Mouse (Mus musculus): ENCODE measurements around the gene Atr. TPM values are rescaled to one million over a fixed set of nuclear protein-coding genes. Genes with fewer than 3 reads are reported as not detected.

Atr gene
- total and polyA plus RNA-seq, 2 experiments from 2014 or later = 5.6 to 15.9 TPM

DNA sequence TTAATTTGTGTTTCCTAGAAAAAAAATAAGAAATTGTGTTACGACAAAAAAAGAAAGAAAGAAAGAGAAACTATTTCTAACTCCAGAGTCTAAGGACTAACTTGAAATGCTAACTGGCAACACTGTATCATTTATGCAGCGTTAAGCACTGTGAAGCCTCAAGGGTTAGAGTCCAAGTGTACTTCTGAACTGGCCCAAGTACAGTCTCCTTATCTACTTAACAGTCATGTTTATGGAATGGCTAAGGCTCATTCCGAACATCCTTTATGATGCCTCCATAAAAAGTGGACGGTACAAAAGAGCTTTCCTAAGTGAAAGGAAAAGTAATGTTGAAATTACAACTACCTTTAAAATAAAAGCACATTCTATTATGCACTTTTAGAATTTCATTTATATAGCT, 41.7 kb upstream of the Atr start:
- H3K27ac ChIP-seq (ENCODE audit: low read depth) = no peak overlapping the region
- H3K4me1 ChIP-seq (ENCODE audit: control insufficient read depth, insufficient read depth) = no peaks in the 10 kb centered on the region
- DNase-seq (ENCODE audit: low spot score) (no peak), ATAC-seq (ENCODE audit: insufficient read depth, low read depth) (no peak)
- WGBS = 50% methylated on average over 4 of the region's 4 CpGs
- H3K4me2 ChIP-seq (ENCODE audit: low read depth, low read length) = no peak overlapping the region
- TF ChIP-seq EP300 (IDR thresholded peaks at IDR 0.05; ENCODE audit: low read depth) (no peak), CTCF (IDR thresholded peaks at IDR 0.05; ENCODE audit: low read depth) (no peak)
- no peaks in the 10 kb centered on the region for H3K27me3 ChIP-seq (ENCODE audit: control insufficient read depth, insufficient read depth, low read length)
- no peak overlapping the region for H3K9ac ChIP-seq (replicated peaks; ENCODE audit: low read depth, low read length)
- H3K9me3 ChIP-seq (replicated peaks; ENCODE audit: control insufficient read depth, low read length) = no peaks in the 10 kb centered on the region
- no peak overlapping the region for H3K4me3 ChIP-seq (ENCODE audit: low read depth, low read length)
- no peaks in the 10 kb centered on the region for H3K36me3 ChIP-seq (replicated peaks; ENCODE audit: control insufficient read depth, insufficient read depth, low read length)

- Histone ChIP-seq H3K9me3 (replicated peaks; ENCODE audit: control insufficient read depth, low read length) (no peaks in the 10 kb centered on the region), H3K27me3 (ENCODE audit: control insufficient read depth, insufficient read depth, low read length) (no peaks in the 10 kb centered on the region), H3K27ac (ENCODE audit: low read depth) (no peak overlapping the region), H3K9ac (replicated peaks; ENCODE audit: low read depth, low read length) (no peak overlapping the region), H3K4me1 (ENCODE audit: control insufficient read depth, insufficient read depth) (no peaks in the 10 kb centered on the region), H3K4me3 (ENCODE audit: low read depth, low read length) (no peak overlapping the region), H3K4me2 (ENCODE audit: low read depth, low read length) (no peak overlapping the region), H3K36me3 (replicated peaks; ENCODE audit: control insufficient read depth, insufficient read depth, low read length) (no peaks in the 10 kb centered on the region)
- no peak for ATAC-seq (ENCODE audit: insufficient read depth, low read depth)
- TF ChIP-seq EP300 (IDR thresholded peaks at IDR 0.05; ENCODE audit: low read depth) = no peak
- TF ChIP-seq CTCF (IDR thresholded peaks at IDR 0.05; ENCODE audit: low read depth) = no peak
- WGBS = 61% methylated on average over 7 of the region's 7 CpGs
- DNase-seq (ENCODE audit: low spot score) = no peak
Observed at GRCm38 (mm10) chr9:95822531-95822930, 34.9 kb upstream of the Atr start.

GRCm38 (mm10) chr9:95827565-95827964, 29.8 kb upstream of the Atr start:
- H3K4me3 ChIP-seq (ENCODE audit: low read depth, low read length) = no peak overlapping the region
- no peaks in the 10 kb centered on the region for H3K9me3 ChIP-seq (replicated peaks; ENCODE audit: control insufficient read depth, low read length)
- DNase-seq (ENCODE audit: low spot score) = no peak
- WGBS = 92% methylated on average over 5 of the region's 5 CpGs
- no peak overlapping the region for H3K9ac ChIP-seq (replicated peaks; ENCODE audit: low read depth, low read length)
- no peaks in the 10 kb centered on the region for H3K4me1 ChIP-seq (ENCODE audit: control insufficient read depth, insufficient read depth)
- H3K4me2 ChIP-seq (ENCODE audit: low read depth, low read length) = no peak overlapping the region
- H3K27ac ChIP-seq (ENCODE audit: low read depth) = no peak overlapping the region
- no peak for TF ChIP-seq CTCF (IDR thresholded peaks at IDR 0.05; ENCODE audit: low read depth)
- H3K27me3 ChIP-seq (ENCODE audit: control insufficient read depth, insufficient read depth, low read length) = no peaks in the 10 kb centered on the region
- ATAC-seq (ENCODE audit: insufficient read depth, low read depth) = no peak
- no peaks in the 10 kb centered on the region for H3K36me3 ChIP-seq (replicated peaks; ENCODE audit: control insufficient read depth, insufficient read depth, low read length)

DNA sequence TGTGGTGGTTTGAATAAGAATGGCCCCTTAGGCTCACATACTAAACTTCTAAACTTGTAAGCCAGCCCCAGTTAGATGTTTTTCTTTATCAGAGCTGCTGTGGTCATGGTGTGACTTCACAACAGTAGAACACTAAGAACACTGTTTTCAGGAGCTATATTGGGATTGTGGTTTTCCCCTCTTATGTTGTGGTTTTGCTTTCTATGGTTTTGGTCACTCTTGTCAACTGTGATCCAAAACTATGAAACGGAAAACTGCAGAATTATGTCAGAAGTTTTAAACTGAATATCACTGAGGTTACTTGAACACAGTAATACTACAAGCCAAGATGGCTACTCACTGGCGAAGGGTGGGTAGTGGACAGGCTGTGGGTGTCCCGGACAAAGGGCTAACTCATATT, 24.6 kb upstream of the Atr start:
- H3K4me3 ChIP-seq (ENCODE audit: low read depth, low read length) = no peak overlapping the region
- 85% methylated on average over 3 of the region's 3 CpGs for WGBS

DNA sequence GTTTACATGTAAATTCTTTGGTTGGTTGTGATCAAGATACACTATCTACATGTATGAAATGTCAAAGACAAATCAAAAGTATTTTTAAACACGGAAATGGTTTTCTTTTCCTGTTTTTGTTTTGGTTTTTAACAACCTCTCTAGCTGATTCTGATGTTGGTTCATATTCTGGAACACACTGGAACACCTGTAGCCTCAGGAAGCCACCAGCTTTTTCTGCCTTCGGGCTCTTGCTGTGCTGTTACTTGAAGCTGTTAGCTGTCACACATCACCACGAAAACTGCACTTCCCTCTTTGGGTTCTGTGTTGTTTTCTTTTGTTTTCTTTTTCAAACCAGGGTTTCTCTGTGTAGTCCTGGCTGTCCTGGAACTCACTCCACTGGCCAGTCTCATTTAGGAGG, 22.6 kb upstream of the Atr start:
- Histone ChIP-seq H3K36me3 (replicated peaks; ENCODE audit: control insufficient read depth, insufficient read depth, low read length) (no peaks in the 10 kb centered on the region), H3K4me3 (ENCODE audit: low read depth, low read length) (no peak overlapping the region), H3K27ac (ENCODE audit: low read depth) (no peak overlapping the region), H3K27me3 (ENCODE audit: control insufficient read depth, insufficient read depth, low read length) (no peaks in the 10 kb centered on the region), H3K9me3 (replicated peaks; ENCODE audit: control insufficient read depth, low read length) (no peaks in the 10 kb centered on the region), H3K4me2 (ENCODE audit: low read depth, low read length) (no peak overlapping the region), H3K9ac (replicated peaks; ENCODE audit: low read depth, low read length) (no peak overlapping the region), H3K4me1 (ENCODE audit: control insufficient read depth, insufficient read depth) (no peaks in the 10 kb centered on the region)
- TF ChIP-seq CTCF (IDR thresholded peaks at IDR 0.05; ENCODE audit: low read depth) (no peak), EP300 (IDR thresholded peaks at IDR 0.05; ENCODE audit: low read depth) (no peak)
- DNase-seq (ENCODE audit: low spot score) = no peak
- WGBS = 37% methylated on average over 3 of the region's 3 CpGs
- ATAC-seq (ENCODE audit: insufficient read depth, low read depth) = no peak

More for the DNA sequence above, 24.6 kb upstream of the Atr start:
- Histone ChIP-seq H3K9me3 (replicated peaks; ENCODE audit: control insufficient read depth, low read length) (no peaks in the 10 kb centered on the region), H3K27ac (ENCODE audit: low read depth) (no peak overlapping the region), H3K4me2 (ENCODE audit: low read depth, low read length) (no peak overlapping the region), H3K27me3 (ENCODE audit: control insufficient read depth, insufficient read depth, low read length) (no peaks in the 10 kb centered on the region), H3K4me1 (ENCODE audit: control insufficient read depth, insufficient read depth) (no peaks in the 10 kb centered on the region), H3K9ac (replicated peaks; ENCODE audit: low read depth, low read length) (no peak overlapping the region), H3K36me3 (replicated peaks; ENCODE audit: control insufficient read depth, insufficient read depth, low read length) (no peaks in the 10 kb centered on the region)
- DNase-seq (ENCODE audit: low spot score) (no peak), ATAC-seq (ENCODE audit: insufficient read depth, low read depth) (no peak)
- TF ChIP-seq EP300 (IDR thresholded peaks at IDR 0.05; ENCODE audit: low read depth) (no peak), CTCF (IDR thresholded peaks at IDR 0.05; ENCODE audit: low read depth) (no peak)

DNA sequence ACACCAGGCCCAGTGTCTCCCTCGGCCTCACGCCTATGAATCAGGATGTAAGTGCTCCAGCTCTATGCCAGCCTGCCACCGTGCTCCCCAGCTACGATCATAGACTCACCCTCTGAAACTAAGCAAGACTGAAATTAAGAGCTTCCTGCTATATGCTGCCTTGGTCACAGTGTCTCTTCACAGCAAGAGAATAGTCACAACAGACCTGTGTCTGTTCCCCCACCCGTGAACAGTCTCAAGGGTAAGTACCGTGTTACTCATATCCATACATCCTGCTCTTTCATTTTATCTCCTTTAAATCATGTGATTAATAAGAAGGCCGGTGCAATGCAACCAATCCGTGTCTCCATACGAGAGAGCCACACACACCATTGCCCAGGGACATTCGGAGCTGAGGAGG, 21.7 kb upstream of the Atr start:
- no peak for DNase-seq (ENCODE audit: low spot score)
- H3K4me1 ChIP-seq (ENCODE audit: control insufficient read depth, insufficient read depth) = no peaks in the 10 kb centered on the region
- no peak overlapping the region for H3K4me2 ChIP-seq (ENCODE audit: low read depth, low read length)
- TF ChIP-seq CTCF (IDR thresholded peaks at IDR 0.05; ENCODE audit: low read depth) = no peak
- TF ChIP-seq EP300 (IDR thresholded peaks at IDR 0.05; ENCODE audit: low read depth) = no peak
- H3K27ac ChIP-seq (ENCODE audit: low read depth) = no peak overlapping the region
- 90% methylated on average over 10 of the region's 10 CpGs for WGBS
- no peak for ATAC-seq (ENCODE audit: insufficient read depth, low read depth)
- no peak overlapping the region for H3K4me3 ChIP-seq (ENCODE audit: low read depth, low read length)
- no peaks in the 10 kb centered on the region for H3K36me3 ChIP-seq (replicated peaks; ENCODE audit: control insufficient read depth, insufficient read depth, low read length)
- no peak overlapping the region for H3K9ac ChIP-seq (replicated peaks; ENCODE audit: low read depth, low read length)
- no peaks in the 10 kb centered on the region for H3K9me3 ChIP-seq (replicated peaks; ENCODE audit: control insufficient read depth, low read length)
- H3K27me3 ChIP-seq (ENCODE audit: control insufficient read depth, insufficient read depth, low read length) = no peaks in the 10 kb centered on the region

Data from heart, postnatal 0 days (tissue).